ENCODE assay signal across 14 mouse cellular contexts in genomic region chr3:87323778-87324177, GRCm38 (mm10). TPM values are rescaled to one million over a fixed set of nuclear protein-coding genes. Genes with fewer than 3 reads are reported as not detected.
DNase-seq lines count a peak whose midpoint lies in the region; ATAC-seq and TF ChIP-seq lines count a peak whose summit lies in the region.
"Had no signal": no experiment of that assay in that cellular context is flagged by ENCODE, and none has a peak within 500 bp of the region (broad histone marks: within the 10 kb centered on the region; RNA-seq: fewer than 3 reads in every experiment).

No protein-coding gene starts in this region.

- no peaks in the 10 kb centered on the region for H3K4me1 ChIP-seq in kidney, postnatal 0 days (replicated peaks; ENCODE audit: insufficient read depth, low read length)
- no peaks in the 10 kb centered on the region for H3K4me1 ChIP-seq in kidney, embryonic 14.5 days (ENCODE audit: control insufficient read depth, insufficient read depth, low read length)
- H3K4me1 ChIP-seq: forebrain, embryonic 10.5 days; heart, embryonic 10.5 days; neural tube, embryonic 13.5 days had no signal

- H3K4me2 ChIP-seq in kidney, postnatal 0 days (ENCODE audit: low read length), result no peak overlapping the region
- H3K4me2 ChIP-seq in kidney, embryonic 14.5 days (replicated peaks; ENCODE audit: low read depth, low read length), result no peak overlapping the region
- H3K4me2 ChIP-seq: neural tube, embryonic 13.5 days had no signal

- H3K4me3 ChIP-seq in kidney, postnatal 0 days (replicated peaks; ENCODE audit: low read depth, low read length), result no peak overlapping the region
- H3K4me3 ChIP-seq in kidney, embryonic 14.5 days (ENCODE audit: low read length), result no peak overlapping the region
- H3K4me3 ChIP-seq: forebrain, embryonic 10.5 days; heart, embryonic 10.5 days; neural tube, embryonic 13.5 days had no signal

- no peak overlapping the region for H3K27ac ChIP-seq in kidney, postnatal 0 days
- H3K27ac ChIP-seq in kidney, embryonic 14.5 days (ENCODE audit: low read depth, low read length), result no peak overlapping the region
- H3K27ac ChIP-seq: forebrain, embryonic 10.5 days; heart, embryonic 10.5 days; neural tube, embryonic 13.5 days had no signal

- peak; percentile 4 for DNase-seq in adrenal gland, postnatal 10 days
- DNase-seq in adrenal gland, adult 8-10 months, result no peak
- DNase-seq in kidney, postnatal 0 days (ENCODE audit: low spot score), result peak; percentile 56
- peak; percentile 22 for DNase-seq in ES-CJ7 (ENCODE audit: low read depth, low spot score)
- DNase-seq in forelimb bud, embryonic 11.5 days (ENCODE audit: low read depth, low spot score), result peak; percentile 9
- no peak for DNase-seq in layer of hippocampus, adult 11-12 months (ENCODE audit: low spot score)
- DNase-seq in c-Kit-positive CD71-positive TER-119-positive erythroid progenitor cells, embryonic 14.5 days (ENCODE audit: low spot score), result no peak
- DNase-seq: cerebellum, adult 9-11 months had no signal

- WGBS in kidney, postnatal 0 days, result 14% methylated on average over 3 of the region's 3 CpGs
- 20% methylated on average over 3 of the region's 3 CpGs for WGBS in kidney, embryonic 14.5 days

- H3K27me3 ChIP-seq in kidney, postnatal 0 days (ENCODE audit: insufficient read depth, low read length), result no peaks in the 10 kb centered on the region
- H3K27me3 ChIP-seq in kidney, embryonic 14.5 days (ENCODE audit: control insufficient read depth, insufficient read depth, low read length), result no peaks in the 10 kb centered on the region
- H3K27me3 ChIP-seq: neural tube, embryonic 13.5 days had no signal

- H3K36me3 ChIP-seq in kidney, postnatal 0 days (ENCODE audit: insufficient read depth, low read length), result no peaks in the 10 kb centered on the region
- no peaks in the 10 kb centered on the region for H3K36me3 ChIP-seq in kidney, embryonic 14.5 days (ENCODE audit: control insufficient read depth, insufficient read depth, low read length)
- H3K36me3 ChIP-seq: forebrain, embryonic 10.5 days; heart, embryonic 10.5 days; neural tube, embryonic 13.5 days had no signal

- H3K9ac ChIP-seq in kidney, postnatal 0 days (ENCODE audit: low read depth, low read length), result no peak overlapping the region
- H3K9ac ChIP-seq in kidney, embryonic 14.5 days (ENCODE audit: low read depth, low read length), result no peak overlapping the region
- H3K9ac ChIP-seq: neural tube, embryonic 13.5 days had no signal

- ATAC-seq in kidney, postnatal 0 days (replicated peaks; ENCODE audit: low FRiP score, low read depth), result no peak
- no peak for ATAC-seq in kidney, embryonic 14.5 days (ENCODE audit: low FRiP score, low TSS enrichment)
- ATAC-seq: intestine, embryonic 16.5 days had no signal

- TF ChIP-seq CTCF in kidney, postnatal 0 days (IDR thresholded peaks at IDR 0.05; ENCODE audit: low read depth), result peak; percentile 73

- no peaks in the 10 kb centered on the region for H3K9me3 ChIP-seq in kidney, postnatal 0 days (replicated peaks; ENCODE audit: low read length)
- no peaks in the 10 kb centered on the region for H3K9me3 ChIP-seq in kidney, embryonic 14.5 days (ENCODE audit: control insufficient read depth, low read length)
- H3K9me3 ChIP-seq: forebrain, embryonic 10.5 days; heart, embryonic 10.5 days; neural tube, embryonic 13.5 days had no signal

RNA-seq across cellular contexts. Expression of gene Cd5l, which starts 33.9 kb away (rescaled TPM):
- total RNA-seq in adrenal gland, postnatal 10 days (2021), result 10 to 100 TPM in 1 of 2 experiments, 1 to 10 TPM in 1; 6.0 to 13.9 TPM
- total RNA-seq in adrenal gland, adult 8-10 months (2022), result 1 to 10 TPM in 2 of 4 experiments, under 1 TPM in 2; 0.26 to 5.5 (median 1.5) TPM
- 0.06 and 0.09 TPM in 2 replicates for polyA plus RNA-seq in kidney, postnatal 0 days (2015; fragmentation: Nextera tagmentation; extraction: Ambion mirVana)
- 0.09 TPM in 1 of 2 replicates, not detected in the other for polyA plus RNA-seq in kidney, embryonic 14.5 days (2014; fragmentation: Nextera tagmentation; extraction: Ambion mirVana)
- total RNA-seq: left cerebral cortex, adult 8-10 months had no signal
- polyA plus RNA-seq: forebrain, embryonic 10.5 days; heart, embryonic 10.5 days; neural tube, embryonic 13.5 days had no signal

RNA-seq across cellular contexts. Expression of gene Fcrl1, which starts 52.4 kb away (rescaled TPM):
- total RNA-seq in adrenal gland, postnatal 10 days (2021), result 1 to 10 TPM; 1.8 to 1.9 TPM
- total RNA-seq in adrenal gland, adult 8-10 months (2022), result 1 to 10 TPM in 1 of 4 experiments, under 1 TPM in 2, not detected in 1; 0.38 to 1.1 (median 0.56) TPM
- 0.34 TPM in 2 replicates for polyA plus RNA-seq in kidney, postnatal 0 days (2015; fragmentation: Nextera tagmentation; extraction: Ambion mirVana)
- 0.20 and 0.54 TPM in 2 replicates for polyA plus RNA-seq in kidney, embryonic 14.5 days (2014; fragmentation: Nextera tagmentation; extraction: Ambion mirVana)
- polyA plus RNA-seq: forebrain, embryonic 10.5 days; heart, embryonic 10.5 days; neural tube, embryonic 13.5 days had no signal

Comparison
In these comparisons a context has a peak if more than half of its experiments do, and no peak if none do; other contexts are left out.
1. DNase-seq: peak in adrenal gland, postnatal 10 days (single experiment), kidney, postnatal 0 days (single experiment), ES-CJ7 (single experiment) and forelimb bud, embryonic 11.5 days (single experiment); none in adrenal gland, adult 8-10 months (single experiment), layer of hippocampus, adult 11-12 months (single experiment) and c-Kit-positive CD71-positive TER-119-positive erythroid progenitor cells, embryonic 14.5 days (single experiment).